Mouse (Mus musculus) CH12.LX (cell line): Measurements from ENCODE around the gene Cd177.

ENCODE experiments used
- MAFK ChIP-seq: IDR thresholded peaks from 2 replicates; pipeline ENCODE4 v1.6.1; 2011; ENCODE audit warnings: low read length, improper control_type of control experiment; ENCODE audit not compliant: insufficient replicate concordance
- MYC ChIP-seq: IDR thresholded peaks from 2 replicates; pipeline ENCODE4 v1.6.1; 2011; ENCODE audit warnings: low read depth, mild to moderate bottlenecking, improper control_type of control experiment, low read length
- POLR2A ChIP-seq: IDR thresholded peaks from 2 replicates; pipeline ENCODE4 v1.6.1; 2011; ENCODE audit warnings: low read depth, mild to moderate bottlenecking, improper control_type of control experiment, low read length
- TBP ChIP-seq: conservative IDR thresholded peaks from 2 replicates; pipeline ENCODE4 v1.6.1; 2011; ENCODE audit warnings: low read depth, low read length, improper control_type of control experiment
- USF1 ChIP-seq: IDR thresholded peaks from 2 replicates; pipeline ENCODE4 v1.6.1; 2014; ENCODE audit warnings: low read depth, mild to moderate bottlenecking, inconsistent platforms, low read length, improper control_type of control experiment
- ZC3H11A ChIP-seq: IDR thresholded peaks from 2 replicates; pipeline ENCODE4 v1.6.1; 2012; ENCODE audit warnings: low read depth, mild to moderate bottlenecking, inconsistent platforms, low read length, improper control_type of control experiment

DNA sequence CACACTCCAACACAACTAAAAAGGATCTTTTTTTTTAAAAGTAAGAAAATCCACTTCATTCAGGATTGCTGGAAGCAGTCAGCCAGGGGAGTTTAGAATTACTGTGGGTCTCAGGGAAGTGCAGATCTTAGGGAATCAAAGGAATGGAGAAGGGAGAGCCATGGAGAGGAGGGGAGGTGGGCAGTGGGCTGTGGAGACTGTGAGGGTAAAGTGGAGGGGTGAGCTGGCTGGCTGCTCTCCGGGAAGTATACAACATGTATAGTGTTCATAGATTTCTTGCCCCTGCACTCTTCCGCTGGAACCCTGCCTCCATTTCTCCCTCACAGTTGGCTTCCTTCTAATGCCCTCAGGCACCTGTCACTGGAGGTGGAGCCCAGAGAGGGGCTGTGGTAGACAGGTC, 8.5 kb downstream of the Cd177 start:
- TF ChIP-seq MAFK, result no peak
- no peak for TF ChIP-seq TBP
- no peak for TF ChIP-seq MYC
- TF ChIP-seq POLR2A, result no peak
- TF ChIP-seq ZC3H11A, result no peak
- no peak for TF ChIP-seq USF1
